Mouse (Mus musculus) testis, adult 2 months (tissue): ENCODE measurements around the gene Cgas.

Source experiments
- CTCF ChIP-seq: fragments of 200-500 bp; IDR thresholded peaks from 2 replicates; pipeline ENCODE4 v1.5.1; 2012; ENCODE audit warnings: low read depth, mild to moderate bottlenecking, inconsistent platforms, low read length, moderate library complexity; ENCODE audit not compliant: control insufficient read depth, insufficient read depth, insufficient replicate concordance
- POLR2A ChIP-seq: fragments of 200-500 bp; IDR thresholded peaks from 2 replicates; pipeline ENCODE4 v1.6.1; 2012; ENCODE audit warnings: low read depth, mild to moderate bottlenecking, inconsistent platforms, low read length, moderate library complexity; ENCODE audit not compliant: control insufficient read depth

GRCm38 (mm10) chr9:78474270-78474669, 31.2 kb upstream of the Cgas start:
- TF ChIP-seq POLR2A (no peak), CTCF (no peak)
